Mouse (Mus musculus) gastrocnemius, postnatal 14 days (tissue): Measurements from ENCODE around the gene Astn2. TPM values are rescaled to one million over a fixed set of nuclear protein-coding genes. Genes with fewer than 3 reads are reported as not detected.

ENCODE experiments used
- DNase-seq: peaks from one replicate; pipeline ENCODE4 v3.0.0; 2021; ENCODE audit warnings: mixed read lengths
- intact Hi-C: fragments of 180-260 bp; cut with DNase I; formaldehyde crosslinking; loops from one replicate; pipeline ENCODE4 v1.15.1; 2025; ENCODE audit warnings: low total_unique reads
- long read RNA-seq, 2 experiments: library from polyadenylated mRNA; stranded (forward); transcript quantifications; one replicate each; pipeline ENCODE4 v2.0.0; 2021
- total RNA-seq, 2 experiments: library from RNA; stranded (reverse); gene quantifications; 2 replicates each; pipeline ENCODE4 v1.2.3; 2021

The Astn2 gene
- total RNA-seq: 1 to 10 TPM in 1 of 2 experiments, under 1 TPM in 1; 0.78 to 1.6 TPM
- long read RNA-seq, experiment 1, partial matches to known transcripts: 0 of 1 reads
- long read RNA-seq, experiment 1, other reads (novel, unspliced or antisense): 1 of 1 reads
- long read RNA-seq, experiment 2, partial matches to known transcripts: 0 of 1 reads
- long read RNA-seq, experiment 2, other reads (novel, unspliced or antisense): 1 of 1 reads

- intact Hi-C loops: no loop called here
- DNase-seq: peak; percentile 5
These were observed at the start of gene Astn2 for GRCm38 (mm10) chr4:66404201-66404711. Gene Astn2 (minus strand): TSS chr4:66404611.

GRCm38 (mm10) chr4:66450115-66450514 is 45.7 kb upstream of the Astn2 start:
- intact Hi-C loops: no loop called here
- DNase-seq: no peak

- intact Hi-C loops: no loop called here
- DNase-seq: no peak
These were observed 26.8 kb upstream of the Astn2 start for GRCm38 (mm10) chr4:66431256-66431655.

GRCm38 (mm10) chr4:66425804-66426203 is 21.4 kb upstream of the Astn2 start:
- DNase-seq: peak; percentile 16
- intact Hi-C loops: no loop called here

GRCm38 (mm10) chr4:66414778-66415177 is 10.4 kb upstream of the Astn2 start:
- intact Hi-C loops: no loop called here
- no peak for DNase-seq

GRCm38 (mm10) chr4:66405086-66405485 is 675 bp upstream of the Astn2 start:
- intact Hi-C loops: no loop called here
- no peak for DNase-seq

GRCm38 (mm10) chr4:66403708-66404200 is 657 bp downstream of the Astn2 start:
- DNase-seq: no peak
- intact Hi-C loops: no loop called here

- intact Hi-C loops: no loop called here
- no peak for DNase-seq
These were observed 1.2 kb downstream of the Astn2 start for GRCm38 (mm10) chr4:66403116-66403707.

GRCm38 (mm10) chr4:66402611-66403010 is 1.8 kb downstream of the Astn2 start:
- intact Hi-C loops: no loop called here
- DNase-seq: no peak

GRCm38 (mm10) chr4:66401186-66401681 is 3.2 kb downstream of the Astn2 start:
- intact Hi-C loops: no loop called here
- DNase-seq: no peak

GRCm38 (mm10) chr4:66399066-66399465 is 5.3 kb downstream of the Astn2 start:
- intact Hi-C loops: no loop called here
- no peak for DNase-seq

GRCm38 (mm10) chr4:66397216-66397615 is 7.2 kb downstream of the Astn2 start:
- DNase-seq: no peak
- intact Hi-C loops: no loop called here

GRCm38 (mm10) chr4:66393294-66393693 is 11.1 kb downstream of the Astn2 start:
- intact Hi-C loops: no loop called here

GRCm38 (mm10) chr4:66390480-66390879 is 13.9 kb downstream of the Astn2 start:
- DNase-seq: no peak
- intact Hi-C loops: no loop called here

More at GRCm38 (mm10) chr4:66393294-66393693, 11.1 kb downstream of the Astn2 start:
- no peak for DNase-seq

- intact Hi-C loops: no loop called here
- no peak for DNase-seq
These were observed 25.8 kb downstream of the Astn2 start for GRCm38 (mm10) chr4:66378586-66378985.

GRCm38 (mm10) chr4:66370557-66371071 is 33.8 kb downstream of the Astn2 start:
- DNase-seq: no peak
- intact Hi-C loops: no loop called here

- intact Hi-C loops: no loop called here
- DNase-seq: no peak
These were observed 38.9 kb downstream of the Astn2 start for GRCm38 (mm10) chr4:66365500-66365899.

GRCm38 (mm10) chr4:66344632-66345031 is 59.8 kb downstream of the Astn2 start:
- intact Hi-C loops: no loop called here
- no peak for DNase-seq

GRCm38 (mm10) chr4:66337443-66337842 is 67.0 kb downstream of the Astn2 start:
- no peak for DNase-seq
- intact Hi-C loops: no loop called here

- no peak for DNase-seq
- intact Hi-C loops: no loop called here
These were observed 73.7 kb downstream of the Astn2 start for GRCm38 (mm10) chr4:66330600-66331285.
